Comparison of ENCODE assay signal across 8 mouse cellular contexts in genomic region chr1:73863074-73863431, GRCm38 (mm10).
DNase-seq lines count a peak whose midpoint lies in the region; ATAC-seq lines count a peak whose summit lies in the region.

No protein-coding gene starts in this region.

- intact Hi-C loops in heart, postnatal 14 days (cut with DNase I), result no loop called here

- H3K4me2 ChIP-seq in lung, embryonic 15.5 days, result peak overlapping the region; percentile 35
- H3K4me2 ChIP-seq in forebrain, embryonic 12.5 days, result peak overlapping the region; percentile 8; the same call in 1 of the 2 replicates
- peak overlapping the region; percentile 30 for H3K4me2 ChIP-seq in liver, embryonic 15.5 days

- no peaks in the 10 kb centered on the region for H3K9me3 ChIP-seq in heart, embryonic 10.5 days
- H3K9me3 ChIP-seq in lung, embryonic 15.5 days, result no peaks in the 10 kb centered on the region
- no peaks in the 10 kb centered on the region for H3K9me3 ChIP-seq in forebrain, embryonic 12.5 days
- no peaks in the 10 kb centered on the region for H3K9me3 ChIP-seq in liver, embryonic 15.5 days (replicated peaks)

- no peak; the same call in 1 of the 2 replicates for ATAC-seq in lung, embryonic 15.5 days (ENCODE audit: borderline replicate concordance, extremely low read depth, low FRiP score, low TSS enrichment)
- no peak for ATAC-seq in forebrain, embryonic 12.5 days (ENCODE audit: low FRiP score)
- no peak for ATAC-seq in liver, embryonic 15.5 days (ENCODE audit: insufficient read depth)

- peaks cover 9% of the 10 kb centered on the region for H3K4me1 ChIP-seq in heart, embryonic 10.5 days
- H3K4me1 ChIP-seq in lung, embryonic 15.5 days, result peaks cover 11% of the 10 kb centered on the region
- peaks cover 8% of the 10 kb centered on the region for H3K4me1 ChIP-seq in forebrain, embryonic 12.5 days
- H3K4me1 ChIP-seq in liver, embryonic 15.5 days (replicated peaks), result no peaks in the 10 kb centered on the region

- no peak for DNase-seq in heart, embryonic 10.5 days (ENCODE audit: low spot score)
- no peak for DNase-seq in heart, postnatal 14 days
- DNase-seq in lung, postnatal 10 days, result no peak
- no peak for DNase-seq in natural killer cell, adult 2 months (ENCODE audit: low spot score in 2 of 2)
- no peak for DNase-seq in embryo, embryonic 10 days (ENCODE audit: low spot score)

- no peaks in the 10 kb centered on the region for H3K36me3 ChIP-seq in heart, embryonic 10.5 days
- no peaks in the 10 kb centered on the region for H3K36me3 ChIP-seq in lung, embryonic 15.5 days
- no peaks in the 10 kb centered on the region for H3K36me3 ChIP-seq in forebrain, embryonic 12.5 days (replicated peaks)
- H3K36me3 ChIP-seq in liver, embryonic 15.5 days (replicated peaks), result no peaks in the 10 kb centered on the region

- peak overlapping the region; percentile 48 for H3K4me3 ChIP-seq in heart, embryonic 10.5 days
- peak overlapping the region; percentile 5; the same call in 1 of the 2 replicates for H3K4me3 ChIP-seq in lung, embryonic 15.5 days
- no peak overlapping the region for H3K4me3 ChIP-seq in forebrain, embryonic 12.5 days (replicated peaks)
- no peak overlapping the region for H3K4me3 ChIP-seq in liver, embryonic 15.5 days (replicated peaks)

- H3K27ac ChIP-seq in heart, embryonic 10.5 days, result peak overlapping the region; percentile 87
- H3K27ac ChIP-seq in lung, embryonic 15.5 days, result peak overlapping the region; percentile 84
- H3K27ac ChIP-seq in forebrain, embryonic 12.5 days, result peak overlapping the region; percentile 9; the same call in 1 of the 2 replicates
- H3K27ac ChIP-seq in liver, embryonic 15.5 days (replicated peaks), result no peak overlapping the region

- 30% methylated on average over 11 of the region's 11 CpGs for WGBS in heart, embryonic 10.5 days
- 22% methylated on average over 11 of the region's 11 CpGs for whole genome bisulfite sequencing in lung, embryonic 15.5 days
- 56% methylated on average over 11 of the region's 11 CpGs for WGBS in forebrain, embryonic 12.5 days
- WGBS in liver, embryonic 15.5 days (ENCODE audit: insufficient replicate concordance), result 28% methylated on average over 11 of the region's 11 CpGs

- H3K9ac ChIP-seq in lung, embryonic 15.5 days, result no peak overlapping the region
- H3K9ac ChIP-seq in forebrain, embryonic 12.5 days, result no peak overlapping the region
- no peak overlapping the region for H3K9ac ChIP-seq in liver, embryonic 15.5 days

- H3K27me3 ChIP-seq in heart, embryonic 10.5 days (ENCODE audit: insufficient read depth, poor library complexity, severe bottlenecking), result no peaks in the 10 kb centered on the region; the same call in 1 of the 2 replicates
- no peaks in the 10 kb centered on the region for H3K27me3 ChIP-seq in lung, embryonic 15.5 days
- H3K27me3 ChIP-seq in forebrain, embryonic 12.5 days, result no peaks in the 10 kb centered on the region
- H3K27me3 ChIP-seq in liver, embryonic 15.5 days, result no peaks in the 10 kb centered on the region

Comparison
In these comparisons a context has a peak if more than half of its experiments do, and no peak if none do; other contexts are left out.
1. H3K4me3 ChIP-seq: peak in heart, embryonic 10.5 days (single experiment) and lung, embryonic 15.5 days (single experiment); none in forebrain, embryonic 12.5 days (single experiment) and liver, embryonic 15.5 days (single experiment).
2. Peak in every context shown above with its lines, with median percentiles within 50 percentile points of each other: H3K4me2 ChIP-seq.